Mouse (Mus musculus) layer of hippocampus, adult 2 months (tissue): ENCODE measurements around the gene Kcnma1. TPM values are rescaled to one million over a fixed set of nuclear protein-coding genes. Genes with fewer than 3 reads are reported as not detected.
A peak's percentile ranks its signal among the peaks of the same experiment; 100 is the strongest.

Source experiments
- DNase-seq, 2 experiments: peaks; one replicate each; pipeline ENCODE4 v3.0.0; 2022; ENCODE audit warnings: low spot score in 2 of 2
- H3K27ac ChIP-seq: fragments of 200-600 bp; 2 replicates; pipeline ENCODE4 v1.8.1; 2022
- H3K4me3 ChIP-seq: fragments of 200-600 bp; 2 replicates; pipeline ENCODE4 v1.8.1; 2022; ENCODE audit warnings: mild to moderate bottlenecking
- CTCF ChIP-seq: fragments of 200-600 bp; conservative IDR thresholded peaks from 2 replicates; pipeline ENCODE4 v1.8.1; 2022; ENCODE audit warnings: antibody characterized with exemption, mild to moderate bottlenecking, moderate library complexity
- long read RNA-seq, 2 experiments: library from polyadenylated mRNA; stranded (forward); transcript quantifications; one replicate each; pipeline ENCODE4 v2.0.0; 2021; ENCODE audit warnings: borderline mapping rate in 2 of 2
- total RNA-seq, 2 experiments: library from RNA; stranded (reverse); gene quantifications; 2 replicates each; pipeline ENCODE4 v1.2.3; 2021

The Kcnma1 gene
- 100 to 1,000 TPM; 141 to 145 TPM for total RNA-seq
- long read RNA-seq, experiment 1, partial matches to known transcripts: 2 of 22 reads
- long read RNA-seq, experiment 1, other reads (novel, unspliced or antisense): 20 of 22 reads
- long read RNA-seq, experiment 2, partial matches to known transcripts: 10 of 34 reads
- long read RNA-seq, experiment 2, other reads (novel, unspliced or antisense): 24 of 34 reads

- Histone ChIP-seq H3K4me3 (no peak within 1 kb of the TSS), H3K27ac (no peak within 1 kb of the TSS)
- DNase-seq: no peak
- no peak for TF ChIP-seq CTCF
Measured at GRCm38 (mm10) chr14:24014391-24014790, at the start of gene Kcnma1. Kcnma1 (minus strand) TSS chr14:24014491.

GRCm38 (mm10) chr14:24059747-24060146, 45.5 kb upstream of the Kcnma1 start:
- peak in 1 of 2 experiments; percentile 35 for DNase-seq
- Histone ChIP-seq H3K4me3 (no peak overlapping the region), H3K27ac (no peak overlapping the region)
- TF ChIP-seq CTCF: peak; percentile 93

- no peak for TF ChIP-seq CTCF
- no peak overlapping the region for H3K4me3 ChIP-seq
- no peak overlapping the region for H3K27ac ChIP-seq
- no peak for DNase-seq
Measured at GRCm38 (mm10) chr14:24059287-24059686, 45.0 kb upstream of the Kcnma1 start.

- no peak for DNase-seq
- no peak for TF ChIP-seq CTCF
Measured at GRCm38 (mm10) chr14:24051821-24052220, 37.5 kb upstream of the Kcnma1 start.

GRCm38 (mm10) chr14:24036609-24037008, 22.3 kb upstream of the Kcnma1 start:
- TF ChIP-seq CTCF: no peak
- no peak overlapping the region for H3K27ac ChIP-seq
- no peak overlapping the region for H3K4me3 ChIP-seq
- no peak for DNase-seq

More at GRCm38 (mm10) chr14:24051821-24052220, 37.5 kb upstream of the Kcnma1 start:
- H3K27ac ChIP-seq: no peak overlapping the region
- no peak overlapping the region for H3K4me3 ChIP-seq

GRCm38 (mm10) chr14:24036208-24036535, 21.9 kb upstream of the Kcnma1 start:
- no peak for DNase-seq
- no peak for TF ChIP-seq CTCF
- Histone ChIP-seq H3K27ac (no peak overlapping the region), H3K4me3 (no peak overlapping the region)

- no peak for TF ChIP-seq CTCF
- no peak overlapping the region for H3K4me3 ChIP-seq
- DNase-seq: no peak
- no peak overlapping the region for H3K27ac ChIP-seq
Measured at GRCm38 (mm10) chr14:24035486-24036207, 21.4 kb upstream of the Kcnma1 start.

GRCm38 (mm10) chr14:24032876-24033389, 18.6 kb upstream of the Kcnma1 start:
- no peak for TF ChIP-seq CTCF
- DNase-seq: no peak
- Histone ChIP-seq H3K4me3 (no peak overlapping the region), H3K27ac (no peak overlapping the region)

- no peak for DNase-seq
- no peak for TF ChIP-seq CTCF
- Histone ChIP-seq H3K4me3 (no peak overlapping the region), H3K27ac (no peak overlapping the region)
Measured at GRCm38 (mm10) chr14:24032201-24032600, 17.9 kb upstream of the Kcnma1 start.

- TF ChIP-seq CTCF: no peak
- DNase-seq: no peak
- H3K4me3 ChIP-seq: no peak overlapping the region
- no peak overlapping the region for H3K27ac ChIP-seq
Measured at GRCm38 (mm10) chr14:24020718-24021117, 6.4 kb upstream of the Kcnma1 start.

GRCm38 (mm10) chr14:24009978-24010377, 4.3 kb downstream of the Kcnma1 start:
- H3K4me3 ChIP-seq: no peak overlapping the region
- peak; percentile 72 for TF ChIP-seq CTCF
- no peak overlapping the region for H3K27ac ChIP-seq
- no peak for DNase-seq

GRCm38 (mm10) chr14:24008252-24008651, 6.0 kb downstream of the Kcnma1 start:
- Histone ChIP-seq H3K4me3 (no peak overlapping the region), H3K27ac (no peak overlapping the region)
- TF ChIP-seq CTCF: peak; percentile 100
- DNase-seq: peak; percentile 79 to 93

GRCm38 (mm10) chr14:24006276-24006675, 8.0 kb downstream of the Kcnma1 start:
- no peak for TF ChIP-seq CTCF
- Histone ChIP-seq H3K27ac (no peak overlapping the region), H3K4me3 (no peak overlapping the region)
- DNase-seq: no peak

GRCm38 (mm10) chr14:24004471-24005271, 9.6 kb downstream of the Kcnma1 start:
- TF ChIP-seq CTCF: peak; percentile 80
- H3K27ac ChIP-seq: peak overlapping the region; percentile 97

More at GRCm38 (mm10) chr14:24004471-24005271, 9.6 kb downstream of the Kcnma1 start:
- peak overlapping the region; percentile 92 for H3K4me3 ChIP-seq
- DNase-seq: peak; percentile 50 to 53
